Mouse (Mus musculus) E14TG2a.4 (cell line): Measurements from ENCODE around the gene Memo1.

Source experiments
- H3K27me3 ChIP-seq: 2 replicates; pipeline ENCODE4 v1.6.1; 2014; ENCODE audit warnings: low read length, control low read depth; ENCODE audit not compliant: insufficient read depth
- H3K36me3 ChIP-seq: 2 replicates; pipeline ENCODE4 v1.6.1; 2014; ENCODE audit warnings: low read length, control low read depth; ENCODE audit not compliant: insufficient read depth
- H3K4me1 ChIP-seq: replicated peaks from 2 replicates; pipeline ENCODE4 v1.6.1; 2014; ENCODE audit warnings: low read depth, low read length, control low read depth
- H3K4me3 ChIP-seq: replicated peaks from 2 replicates; pipeline ENCODE4 v1.5.1; 2014; ENCODE audit warnings: mild to moderate bottlenecking, low read length
- H3K9me3 ChIP-seq: 2 replicates; pipeline ENCODE4 v1.6.1; 2014; ENCODE audit warnings: low read length, control low read depth
- CTCF ChIP-seq: conservative IDR thresholded peaks from 2 replicates; pipeline ENCODE4 v1.5.1; 2014; ENCODE audit warnings: low read length
- NANOG ChIP-seq: IDR thresholded peaks from 2 replicates; pipeline ENCODE4 v1.6.1; 2014; ENCODE audit warnings: borderline replicate concordance, low read length, mixed read lengths
- POU5F1 ChIP-seq: IDR thresholded peaks from 2 replicates; pipeline ENCODE4 v1.6.1; 2014; ENCODE audit warnings: low read length, borderline replicate concordance

Gene Memo1

DNA sequence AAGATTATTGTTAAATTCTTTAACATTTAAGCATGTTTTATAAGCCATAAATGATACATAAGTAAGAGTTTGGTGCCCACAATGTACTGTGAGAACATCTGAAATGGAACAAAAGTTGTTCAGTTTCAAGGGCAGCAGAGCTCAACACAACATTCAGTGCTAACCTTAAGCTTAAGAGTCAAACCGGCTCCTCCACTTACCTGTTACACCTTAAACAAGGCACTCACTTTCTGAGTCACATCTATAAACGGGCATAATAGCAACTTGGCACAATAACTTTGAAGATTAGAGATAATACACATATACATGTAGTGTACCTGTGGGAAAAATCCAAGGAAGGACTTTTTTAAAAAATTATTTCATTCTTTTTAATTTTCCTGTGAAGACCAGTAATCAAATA lies 9.6 kb downstream of the Memo1 start:
- Histone ChIP-seq H3K27me3 (no peaks in the 10 kb centered on the region), H3K9me3 (no peaks in the 10 kb centered on the region), H3K4me3 (no peak overlapping the region), H3K4me1 (peaks cover 74% of the 10 kb centered on the region), H3K36me3 (peaks cover 8% of the 10 kb centered on the region)
- no peak for TF ChIP-seq CTCF
- TF ChIP-seq NANOG: no peak
- TF ChIP-seq POU5F1: no peak

DNA sequence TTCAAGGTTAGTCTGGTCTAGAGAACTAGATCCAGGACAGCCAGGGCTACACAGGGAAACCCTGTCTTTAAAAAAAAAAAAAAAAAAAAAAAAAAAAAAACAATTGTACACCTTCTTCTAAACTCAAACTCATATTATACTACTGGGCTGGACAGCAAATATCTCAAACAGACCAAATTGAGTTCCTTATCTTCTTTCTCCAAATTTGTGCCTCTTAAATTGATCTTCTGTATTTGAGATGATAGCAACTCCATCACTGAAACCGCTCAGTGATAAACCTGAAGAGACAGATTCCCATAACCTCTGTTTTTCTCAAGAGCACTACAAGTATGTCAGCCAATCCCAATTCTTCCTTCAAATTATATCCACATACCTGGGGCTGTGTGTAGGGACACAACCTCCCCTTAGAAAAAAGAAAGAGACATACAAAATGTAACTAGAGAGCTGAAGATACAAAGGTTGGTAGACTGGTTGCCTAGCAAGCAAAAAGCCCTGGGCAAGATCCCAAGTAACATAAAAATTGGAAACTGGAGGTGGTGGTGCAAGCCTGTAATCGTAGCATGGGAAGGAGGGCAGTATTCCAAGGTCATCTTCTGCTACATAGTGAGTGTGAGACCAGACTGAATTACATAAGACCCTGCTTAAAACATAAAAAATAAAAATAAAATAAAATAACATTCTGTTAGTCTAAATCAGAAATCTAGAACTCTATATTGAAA lies 10.8 kb downstream of the Memo1 start:
- no peaks in the 10 kb centered on the region for H3K27me3 ChIP-seq
- H3K4me1 ChIP-seq: peaks cover 70% of the 10 kb centered on the region
- peaks cover 8% of the 10 kb centered on the region for H3K36me3 ChIP-seq
- TF ChIP-seq CTCF (no peak), POU5F1 (no peak), NANOG (no peak)
- no peak overlapping the region for H3K4me3 ChIP-seq
- H3K9me3 ChIP-seq: no peaks in the 10 kb centered on the region

DNA sequence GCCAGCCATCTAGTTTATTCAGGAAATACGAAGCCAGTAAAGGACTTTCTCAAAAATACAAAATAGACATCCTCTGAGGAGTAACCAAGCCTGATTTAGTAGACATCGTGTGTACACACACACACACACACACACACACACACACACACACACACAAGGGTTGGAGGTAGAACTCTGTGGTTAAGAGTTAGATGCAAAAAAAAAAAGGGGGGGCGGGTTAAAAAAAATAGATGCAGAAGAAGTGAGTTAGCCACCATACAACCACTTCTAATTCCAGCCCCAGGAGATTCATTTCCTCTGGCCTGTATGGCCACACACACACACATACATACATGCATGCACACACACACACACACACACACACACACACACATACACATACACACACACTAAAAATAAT lies 13.3 kb downstream of the Memo1 start:
- H3K9me3 ChIP-seq: no peaks in the 10 kb centered on the region
- no peaks in the 10 kb centered on the region for H3K36me3 ChIP-seq
- peaks cover 51% of the 10 kb centered on the region for H3K4me1 ChIP-seq
- no peak overlapping the region for H3K4me3 ChIP-seq
- no peak for TF ChIP-seq POU5F1
- TF ChIP-seq CTCF: no peak
- no peak for TF ChIP-seq NANOG
- no peaks in the 10 kb centered on the region for H3K27me3 ChIP-seq

DNA sequence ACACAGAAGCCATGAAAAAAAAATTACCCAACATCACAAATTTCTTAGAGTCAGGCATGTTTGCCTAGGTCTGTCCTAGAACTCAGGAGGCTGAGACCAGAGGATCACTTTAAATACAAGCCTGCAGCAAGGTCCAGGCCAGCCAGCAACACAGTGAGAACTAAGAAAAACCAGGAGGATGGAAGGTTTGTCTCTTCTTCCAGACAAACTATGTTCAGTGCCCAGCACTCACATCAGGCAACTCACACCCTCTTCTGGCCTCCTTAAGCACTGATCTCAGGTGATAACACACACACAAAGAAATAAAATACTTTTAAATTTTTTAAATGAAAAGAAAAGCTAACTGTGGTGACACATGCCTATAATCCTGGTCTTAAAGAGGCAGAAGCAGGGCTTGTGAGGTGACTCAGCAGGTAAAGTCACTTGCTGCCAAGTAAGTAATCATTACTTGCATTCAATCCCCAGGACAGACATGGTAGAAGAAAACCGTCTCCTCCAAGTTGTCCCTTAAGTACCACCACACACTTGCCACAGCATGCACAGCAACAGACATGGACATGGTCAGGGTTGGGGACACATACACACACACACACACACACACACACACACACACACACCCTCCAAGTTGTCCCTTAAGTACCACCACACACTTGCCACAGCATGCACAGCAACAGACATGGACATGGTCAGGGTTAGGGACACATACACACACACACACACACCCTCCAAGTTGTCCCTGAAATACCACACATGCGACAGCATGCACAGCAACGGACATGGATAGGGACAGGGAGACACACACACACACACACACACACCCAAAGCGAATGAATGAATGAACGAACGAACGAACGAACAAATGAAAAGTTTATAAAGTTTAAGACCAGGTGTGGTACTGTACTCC lies 16.1 kb downstream of the Memo1 start:
- Histone ChIP-seq H3K9me3 (no peaks in the 10 kb centered on the region), H3K27me3 (no peaks in the 10 kb centered on the region), H3K4me3 (no peak overlapping the region), H3K36me3 (no peaks in the 10 kb centered on the region), H3K4me1 (peaks cover 41% of the 10 kb centered on the region)
- TF ChIP-seq POU5F1 (no peak), NANOG (no peak), CTCF (no peak)

GRCm38 (mm10) chr17:74274471-74274870 lies 20.9 kb downstream of the Memo1 start:
- Histone ChIP-seq H3K4me3 (no peak overlapping the region), H3K36me3 (no peaks in the 10 kb centered on the region), H3K27me3 (no peaks in the 10 kb centered on the region), H3K9me3 (no peaks in the 10 kb centered on the region), H3K4me1 (peaks cover 36% of the 10 kb centered on the region)
- no peak for TF ChIP-seq CTCF
- TF ChIP-seq NANOG: no peak
- TF ChIP-seq POU5F1: no peak

- H3K27me3 ChIP-seq: no peaks in the 10 kb centered on the region
- peak overlapping the region; percentile 61 for H3K4me3 ChIP-seq
- TF ChIP-seq POU5F1 (no peak), CTCF (no peak), NANOG (no peak)
- H3K4me1 ChIP-seq: peaks cover 36% of the 10 kb centered on the region
- no peaks in the 10 kb centered on the region for H3K9me3 ChIP-seq
- H3K36me3 ChIP-seq: no peaks in the 10 kb centered on the region
These were observed 22.6 kb downstream of the Memo1 start for GRCm38 (mm10) chr17:74272683-74273205.

- Histone ChIP-seq H3K9me3 (no peaks in the 10 kb centered on the region), H3K4me3 (no peak overlapping the region), H3K36me3 (no peaks in the 10 kb centered on the region), H3K27me3 (no peaks in the 10 kb centered on the region), H3K4me1 (peaks cover 41% of the 10 kb centered on the region)
- TF ChIP-seq NANOG: no peak
- TF ChIP-seq CTCF: no peak
- no peak for TF ChIP-seq POU5F1
These were observed 23.6 kb downstream of the Memo1 start for GRCm38 (mm10) chr17:74271541-74272268.

DNA sequence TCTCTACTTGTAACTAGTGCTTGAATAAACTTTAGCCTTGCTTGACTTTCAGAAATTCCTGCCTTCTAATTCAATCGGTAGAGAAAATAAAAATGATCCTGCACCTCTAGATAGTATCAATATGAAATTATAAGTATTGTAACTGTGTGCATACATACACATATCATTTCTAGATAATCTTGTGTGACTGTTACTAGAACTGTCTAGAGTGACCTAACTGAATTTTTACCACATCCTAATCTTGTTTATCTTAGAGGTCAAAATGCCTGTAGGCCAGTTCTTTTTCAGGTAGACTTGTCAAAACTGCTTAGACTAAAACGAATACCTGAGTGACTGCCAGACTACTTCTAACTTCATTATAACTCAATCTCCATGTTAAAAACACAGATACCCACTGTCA lies 25.1 kb downstream of the Memo1 start:
- Histone ChIP-seq H3K36me3 (no peaks in the 10 kb centered on the region), H3K4me3 (no peak overlapping the region), H3K4me1 (peaks cover 52% of the 10 kb centered on the region), H3K27me3 (no peaks in the 10 kb centered on the region), H3K9me3 (no peaks in the 10 kb centered on the region)
- no peak for TF ChIP-seq NANOG
- no peak for TF ChIP-seq CTCF
- no peak for TF ChIP-seq POU5F1
